Mouse (Mus musculus) spleen, postnatal 14 days (tissue): ENCODE results near the gene P2rx7.
A peak's percentile ranks its signal among the peaks of the same experiment; 100 is the strongest.

ENCODE experiments used
- DNase-seq, 2 experiments: peaks; one replicate each; pipeline ENCODE4 v3.0.0; 2021 to 2022; ENCODE audit warnings: low spot score in 2 of 2

P2rx7 gene

GRCm38 (mm10) chr5:122731321-122731720, 87.6 kb downstream of the P2rx7 start:
- DNase-seq, result peak; percentile 57 to 72

GRCm38 (mm10) chr5:122731991-122732673, 88.4 kb downstream of the P2rx7 start:
- no peak for DNase-seq

- no peak for DNase-seq
Measured at GRCm38 (mm10) chr5:122733881-122734280, 90.2 kb downstream of the P2rx7 start.

- no peak for DNase-seq
Measured at GRCm38 (mm10) chr5:122735853-122736252, 92.1 kb downstream of the P2rx7 start.

GRCm38 (mm10) chr5:122736761-122737160, 93.0 kb downstream of the P2rx7 start:
- DNase-seq, result no peak
